Mouse (Mus musculus) heart, embryonic 11.5 days (tissue): Measurements from ENCODE around the gene Mdga2. TPM values are rescaled to one million over a fixed set of nuclear protein-coding genes. Genes with fewer than 3 reads are reported as not detected.

Experiments
- ATAC-seq: fragments of 200-750 bp; cut with Nextera tagmentation; replicated peaks from 2 replicates; pipeline ENCODE4 v1.8.0; 2017; ENCODE audit warnings: moderate library complexity; ENCODE audit not compliant: insufficient number of reproducible peaks, low FRiP score, low TSS enrichment
- H3K27ac ChIP-seq: fragments of 300-500 bp; sonication (generic); 2 replicates; pipeline ENCODE4 v1.5.1; 2014; ENCODE audit warnings: mild to moderate bottlenecking, low read depth, low read length
- H3K27me3 ChIP-seq: fragments of 300-500 bp; sonication (generic); 2 replicates; pipeline ENCODE4 v1.6.1; 2014; ENCODE audit warnings: mild to moderate bottlenecking, low read length, mixed read lengths; ENCODE audit not compliant: control insufficient read depth, insufficient read depth
- H3K36me3 ChIP-seq: fragments of 300-500 bp; sonication (generic); 2 replicates; pipeline ENCODE4 v1.6.1; 2014; ENCODE audit warnings: mild to moderate bottlenecking, low read length, moderate library complexity, mixed read lengths; ENCODE audit not compliant: control insufficient read depth, insufficient read depth
- H3K4me1 ChIP-seq: fragments of 300-500 bp; sonication (generic); 2 replicates; pipeline ENCODE4 v1.6.1; 2014; ENCODE audit warnings: low read length; ENCODE audit not compliant: control insufficient read depth, insufficient read depth
- H3K4me2 ChIP-seq: fragments of 300-500 bp; sonication (generic); 2 replicates; pipeline ENCODE4 v1.6.1; 2014; ENCODE audit warnings: mild to moderate bottlenecking, moderate library complexity
- H3K4me3 ChIP-seq: fragments of 300-500 bp; sonication (generic); 2 replicates; pipeline ENCODE4 v1.5.1; 2014; ENCODE audit warnings: low read depth, low read length
- H3K9ac ChIP-seq: fragments of 300-500 bp; sonication (generic); 2 replicates; pipeline ENCODE4 v1.6.1; 2014; ENCODE audit warnings: mild to moderate bottlenecking, low read depth, low read length, moderate library complexity
- H3K9me3 ChIP-seq: fragments of 300-500 bp; sonication (generic); replicated peaks from 2 replicates; pipeline ENCODE4 v1.6.1; 2016; ENCODE audit warnings: low read length; ENCODE audit not compliant: control insufficient read depth
- WGBS: fragments of 180-500 bp; shearing (Covaris S2); extraction: QIAGEN DNeasy Blood & Tissue Kit; methylation state at CpG from one replicate; pipeline ENCODE4 v1.1.7; 2014; ENCODE audit not compliant: insufficient replicate concordance; 5-methylcytosine and 5-hydroxymethylcytosine counted together
- polyA plus RNA-seq: library from polyadenylated mRNA; unstranded; fragments of >200 nt; fragmentation: Nextera tagmentation; extraction: Ambion mirVana; gene quantifications from 2 replicates; pipeline ENCODE4 v1.2.1, GENCODE M21; 2014

Gene Mdga2
- polyA plus RNA-seq, 1 experiment from 2014 or later, result 0.37 TPM

GRCm38 (mm10) chr12:66556846-66557245, 665.5 kb downstream of the Mdga2 start:
- Histone ChIP-seq H3K27me3 (no peaks in the 10 kb centered on the region), H3K27ac (no peak overlapping the region), H3K9ac (no peak overlapping the region), H3K4me1 (no peaks in the 10 kb centered on the region), H3K4me2 (no peak overlapping the region), H3K36me3 (no peaks in the 10 kb centered on the region), H3K9me3 (no peaks in the 10 kb centered on the region), H3K4me3 (no peak overlapping the region)
- WGBS, result 75% methylated on average over 3 of the region's 3 CpGs
- no peak for ATAC-seq

DNA sequence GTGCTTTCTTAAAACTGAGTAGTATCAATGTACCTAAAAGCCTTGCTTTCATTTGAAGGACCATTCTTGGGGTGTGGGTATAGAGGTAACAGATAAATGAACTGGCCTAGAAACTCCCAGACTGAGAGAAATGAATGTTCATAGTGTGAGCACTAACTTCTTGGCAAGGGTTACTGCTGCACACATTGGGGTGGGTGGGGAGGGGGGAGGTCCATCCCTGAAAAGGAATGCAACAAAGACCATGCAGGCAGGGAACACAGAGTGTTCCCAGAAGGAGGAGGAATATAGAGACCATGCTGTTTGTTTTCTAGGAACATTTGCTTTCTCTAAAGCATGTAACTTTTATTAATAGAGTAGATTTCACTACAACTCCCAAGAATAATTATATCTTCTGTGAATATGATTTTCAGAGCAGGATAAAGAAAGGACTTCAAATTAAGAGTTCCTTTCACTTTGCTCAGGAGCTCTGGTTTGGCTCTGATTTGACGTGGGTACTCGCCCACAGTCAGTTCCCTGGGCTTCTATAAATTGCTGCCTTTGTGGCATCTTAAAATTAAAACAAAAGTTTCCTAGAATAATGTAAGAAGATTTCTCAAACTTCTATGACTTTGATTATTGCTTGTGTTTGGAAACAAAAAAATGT, 666.0 kb downstream of the Mdga2 start:
- no peak overlapping the region for H3K4me3 ChIP-seq
- no peak overlapping the region for H3K9ac ChIP-seq
- H3K27ac ChIP-seq, result no peak overlapping the region
- H3K9me3 ChIP-seq, result no peaks in the 10 kb centered on the region
- H3K4me2 ChIP-seq, result no peak overlapping the region
- H3K36me3 ChIP-seq, result no peaks in the 10 kb centered on the region
- ATAC-seq, result no peak
- no peaks in the 10 kb centered on the region for H3K4me1 ChIP-seq
- no peaks in the 10 kb centered on the region for H3K27me3 ChIP-seq
- WGBS, result 70% methylated on average over 2 of the region's 2 CpGs

- no peak overlapping the region for H3K4me2 ChIP-seq
- no peak for ATAC-seq
- WGBS, result 42% methylated on average over 2 of the region's 2 CpGs
Observed at GRCm38 (mm10) chr12:66524973-66525372, 697.4 kb downstream of the Mdga2 start.

GRCm38 (mm10) chr12:66499258-66499657, 723.1 kb downstream of the Mdga2 start:
- Histone ChIP-seq H3K9me3 (no peaks in the 10 kb centered on the region), H3K4me2 (no peak overlapping the region), H3K4me3 (no peak overlapping the region), H3K4me1 (no peaks in the 10 kb centered on the region), H3K27me3 (no peaks in the 10 kb centered on the region), H3K36me3 (no peaks in the 10 kb centered on the region), H3K9ac (no peak overlapping the region), H3K27ac (no peak overlapping the region)
- WGBS, result 65% methylated on average over 4 of the region's 4 CpGs
- ATAC-seq, result no peak

More at GRCm38 (mm10) chr12:66524973-66525372, 697.4 kb downstream of the Mdga2 start:
- Histone ChIP-seq H3K36me3 (no peaks in the 10 kb centered on the region), H3K27me3 (no peaks in the 10 kb centered on the region), H3K4me1 (no peaks in the 10 kb centered on the region), H3K4me3 (no peak overlapping the region), H3K9ac (no peak overlapping the region), H3K9me3 (no peaks in the 10 kb centered on the region), H3K27ac (no peak overlapping the region)

GRCm38 (mm10) chr12:66470868-66471267, 751.5 kb downstream of the Mdga2 start:
- H3K9ac ChIP-seq, result no peak overlapping the region
- no peaks in the 10 kb centered on the region for H3K36me3 ChIP-seq
- no peaks in the 10 kb centered on the region for H3K9me3 ChIP-seq
- ATAC-seq, result no peak
- no peak overlapping the region for H3K27ac ChIP-seq
- H3K4me1 ChIP-seq, result no peaks in the 10 kb centered on the region
- 71% methylated on average over 4 of the region's 4 CpGs for WGBS
- H3K27me3 ChIP-seq, result no peaks in the 10 kb centered on the region
- no peak overlapping the region for H3K4me2 ChIP-seq
- no peak overlapping the region for H3K4me3 ChIP-seq

- H3K9me3 ChIP-seq, result no peaks in the 10 kb centered on the region
- H3K27ac ChIP-seq, result no peak overlapping the region
- WGBS, result 87% methylated on average over 8 of the region's 8 CpGs
- no peak overlapping the region for H3K9ac ChIP-seq
- H3K36me3 ChIP-seq, result no peaks in the 10 kb centered on the region
- H3K4me3 ChIP-seq, result no peak overlapping the region
- no peak overlapping the region for H3K4me2 ChIP-seq
- no peaks in the 10 kb centered on the region for H3K27me3 ChIP-seq
- H3K4me1 ChIP-seq, result no peaks in the 10 kb centered on the region
- no peak for ATAC-seq
Observed at GRCm38 (mm10) chr12:66470243-66470863, 752.0 kb downstream of the Mdga2 start.

- no peak overlapping the region for H3K27ac ChIP-seq
- 91% methylated on average over 3 of the region's 3 CpGs for WGBS
- no peak overlapping the region for H3K4me3 ChIP-seq
- H3K36me3 ChIP-seq, result no peaks in the 10 kb centered on the region
- ATAC-seq, result no peak
- no peaks in the 10 kb centered on the region for H3K27me3 ChIP-seq
- H3K9ac ChIP-seq, result no peak overlapping the region
- H3K9me3 ChIP-seq, result no peaks in the 10 kb centered on the region
- H3K4me1 ChIP-seq, result no peaks in the 10 kb centered on the region
- no peak overlapping the region for H3K4me2 ChIP-seq
Observed at GRCm38 (mm10) chr12:66465516-66465915, 756.8 kb downstream of the Mdga2 start.

DNA sequence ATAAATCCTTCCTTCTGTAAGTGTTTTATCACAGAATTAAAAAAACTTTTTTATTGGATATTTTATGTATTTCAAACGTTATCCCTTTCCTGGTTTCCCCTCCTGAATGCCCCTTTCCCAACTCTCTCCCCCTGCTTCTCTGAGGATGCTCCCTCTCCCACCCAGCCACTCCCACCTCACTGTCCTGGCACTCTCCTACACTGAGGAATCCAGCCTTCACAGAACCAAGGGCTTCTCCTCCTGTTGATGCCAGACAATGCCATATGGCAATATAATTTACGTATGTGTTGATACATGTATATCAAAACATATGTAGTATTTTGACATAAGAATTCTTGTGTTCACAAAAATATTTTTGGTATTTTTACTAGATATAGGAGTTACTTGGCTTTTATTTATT, 779.0 kb downstream of the Mdga2 start:
- 66% methylated on average over 2 of the region's 2 CpGs for WGBS
- Histone ChIP-seq H3K9ac (no peak overlapping the region), H3K27me3 (no peaks in the 10 kb centered on the region), H3K4me3 (no peak overlapping the region), H3K27ac (no peak overlapping the region), H3K36me3 (no peaks in the 10 kb centered on the region), H3K4me2 (no peak overlapping the region), H3K9me3 (no peaks in the 10 kb centered on the region), H3K4me1 (no peaks in the 10 kb centered on the region)
- ATAC-seq, result no peak
